In the genomic region with DNA sequence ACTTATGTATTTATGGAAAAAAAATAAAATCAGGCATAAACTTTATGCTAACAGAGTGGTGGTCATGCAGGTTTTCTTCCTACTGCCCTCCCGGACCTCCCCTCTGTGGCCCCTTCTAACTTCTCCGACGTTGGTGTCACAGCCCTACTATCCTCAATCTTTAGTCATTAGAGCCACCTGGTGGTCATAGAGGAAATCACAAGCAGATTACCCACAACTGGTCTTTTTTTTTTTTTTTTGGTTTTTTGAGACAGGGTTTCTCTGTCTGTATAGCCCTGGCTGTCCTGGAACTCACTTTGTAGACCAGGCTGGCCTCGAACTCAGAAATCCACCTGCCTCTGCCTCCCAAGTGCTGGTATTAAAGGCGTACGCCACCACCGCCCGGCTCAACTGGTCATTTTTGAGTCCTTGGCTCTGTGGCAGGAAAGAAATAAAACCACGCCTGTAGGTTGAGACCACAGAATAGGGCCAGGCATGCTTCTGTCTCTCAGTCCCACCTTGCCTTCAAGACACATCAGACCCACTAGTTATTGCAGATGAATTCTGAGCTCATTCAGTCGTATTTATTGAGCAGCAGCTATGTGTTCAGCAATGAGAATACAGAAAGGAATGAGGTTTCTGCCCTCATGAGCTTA, we compare ENCODE assay signal across 8 mouse cellular contexts. TPM values are rescaled to one million over a fixed set of nuclear protein-coding genes. Genes with fewer than 3 reads are reported as not detected.
A peak's percentile ranks its signal among the peaks of the same experiment; 100 is the strongest.
DNase-seq lines count a peak whose midpoint lies in the region; ATAC-seq and TF ChIP-seq lines count a peak whose summit lies in the region.
"Had no signal": no experiment of that assay in that cellular context is flagged by ENCODE, and none has a peak within 500 bp of the region (broad histone marks: within the 10 kb centered on the region; RNA-seq: fewer than 3 reads in every experiment).

No protein-coding gene starts in this region.

- H3K4me1 ChIP-seq in forebrain, embryonic 14.5 days (ENCODE audit: control insufficient read depth, insufficient read depth, low read length): peaks cover 3% of the 10 kb centered on the region
- peaks cover 12% of the 10 kb centered on the region; the same call in 1 of the 2 replicates for H3K4me1 ChIP-seq in kidney, adult 2 months (ENCODE audit: control insufficient read depth, insufficient read depth, low read length)
- H3K4me1 ChIP-seq in liver, embryonic 14.5 days (replicated peaks; ENCODE audit: control insufficient read depth in 2 of 2, insufficient read depth in 2 of 2, low read length in 1 of 2): peaks cover 0 to 3% of the 10 kb centered on the region in 2 experiments; a peak in 2 of 4 replicates

- peak; percentile 75 for DNase-seq in urinary bladder, postnatal 14 days (ENCODE audit: low spot score)
- no peak for DNase-seq in urinary bladder, postnatal 4 days (ENCODE audit: low spot score in 2 of 2)
- DNase-seq in c-Kit-positive CD71-positive TER-119-positive erythroid progenitor cells, embryonic 14.5 days (ENCODE audit: low spot score): peak; percentile 74
- DNase-seq in forebrain, embryonic 14.5 days (ENCODE audit: low spot score): peak; percentile 91
- peak; percentile 84 for DNase-seq in kidney, adult 2 months
- DNase-seq in liver, embryonic 14.5 days (ENCODE audit: low read depth in 3 of 3, low spot score in 3 of 3): peak in 2 of 3 experiments; percentile 60 to 66
- peak; percentile 92 for DNase-seq in retina, embryonic 14.5 days (ENCODE audit: low spot score)

- peak; percentile 51 for TF ChIP-seq CTCF in kidney, adult 2 months (conservative IDR thresholded peaks at IDR 0.05; ENCODE audit: insufficient read depth, insufficient read length, low read depth, low read length)
- TF ChIP-seq CTCF in liver, embryonic 14.5 days (IDR thresholded peaks at IDR 0.05; ENCODE audit: low read depth): peak; percentile 78

- H3K9ac ChIP-seq in forebrain, embryonic 14.5 days (ENCODE audit: low read length): no peak overlapping the region
- H3K9ac ChIP-seq in liver, embryonic 14.5 days (replicated peaks): no peak overlapping the region
- H3K9ac ChIP-seq: midbrain, embryonic 12.5 days had no signal

- H3K4me3 ChIP-seq in forebrain, embryonic 14.5 days (ENCODE audit: low read depth, low read length): no peak overlapping the region
- H3K4me3 ChIP-seq in kidney, adult 2 months (ENCODE audit: insufficient read depth, low read depth, low read length): no peak overlapping the region
- H3K4me3 ChIP-seq in liver, embryonic 14.5 days (ENCODE audit: insufficient read depth in 1 of 2, low read depth in 2 of 2, low read length in 2 of 2): no peak overlapping the region
- H3K4me3 ChIP-seq: midbrain, embryonic 12.5 days had no signal

- no peak overlapping the region for H3K27ac ChIP-seq in forebrain, embryonic 14.5 days (ENCODE audit: low read depth, low read length)
- H3K27ac ChIP-seq in kidney, adult 2 months (ENCODE audit: insufficient read depth, low read depth, low read length): no peak overlapping the region
- no peak overlapping the region for H3K27ac ChIP-seq in liver, embryonic 14.5 days
- H3K27ac ChIP-seq: midbrain, embryonic 12.5 days had no signal

- 46% methylated on average over 10 of the region's 10 CpGs for WGBS in forebrain, embryonic 14.5 days
- 48% methylated on average over 10 of the region's 10 CpGs for WGBS in kidney, adult 2 months
- 42% methylated on average over 10 of the region's 10 CpGs for WGBS in liver, embryonic 14.5 days (ENCODE audit: insufficient replicate concordance)

- no peak overlapping the region for H3K4me2 ChIP-seq in forebrain, embryonic 14.5 days (ENCODE audit: low read length)
- no peak overlapping the region for H3K4me2 ChIP-seq in liver, embryonic 14.5 days (ENCODE audit: low read depth)
- H3K4me2 ChIP-seq: midbrain, embryonic 12.5 days had no signal

- no peak for TF ChIP-seq EP300 in liver, embryonic 14.5 days (IDR thresholded peaks at IDR 0.05; ENCODE audit: low read depth)

- no peaks in the 10 kb centered on the region for H3K27me3 ChIP-seq in forebrain, embryonic 14.5 days (replicated peaks; ENCODE audit: control insufficient read depth, insufficient read depth, low read length)
- no peaks in the 10 kb centered on the region for H3K27me3 ChIP-seq in kidney, adult 2 months (replicated peaks; ENCODE audit: control insufficient read depth, insufficient read depth, low read length)
- H3K27me3 ChIP-seq in liver, embryonic 14.5 days (ENCODE audit: control insufficient read depth, insufficient read depth, low read length): no peaks in the 10 kb centered on the region
- H3K27me3 ChIP-seq: midbrain, embryonic 12.5 days had no signal

- TF ChIP-seq POLR2A in kidney, adult 2 months (IDR thresholded peaks at IDR 0.05; ENCODE audit: low read depth, low read length): no peak

- H3K9me3 ChIP-seq in forebrain, embryonic 14.5 days (replicated peaks; ENCODE audit: control insufficient read depth, low read length): no peaks in the 10 kb centered on the region
- no peaks in the 10 kb centered on the region for H3K9me3 ChIP-seq in liver, embryonic 14.5 days (ENCODE audit: control insufficient read depth, low read length)
- H3K9me3 ChIP-seq: midbrain, embryonic 12.5 days had no signal

- no peaks in the 10 kb centered on the region for H3K36me3 ChIP-seq in forebrain, embryonic 14.5 days (ENCODE audit: control insufficient read depth, insufficient read depth, low read length)
- no peaks in the 10 kb centered on the region for H3K36me3 ChIP-seq in kidney, adult 2 months (ENCODE audit: control insufficient read depth, insufficient read depth, low read length)
- no peaks in the 10 kb centered on the region for H3K36me3 ChIP-seq in liver, embryonic 14.5 days (replicated peaks; ENCODE audit: control insufficient read depth, insufficient read depth, low read depth)

- ATAC-seq in forebrain, embryonic 14.5 days: peak; percentile 41; the same call in 1 of the 2 replicates
- no peak for ATAC-seq in liver, embryonic 14.5 days (ENCODE audit: insufficient read depth)

RNA-seq across cellular contexts. Expression of a gene that starts 4.8 kb away (rescaled TPM):
- polyA plus RNA-seq in forebrain, embryonic 14.5 days (2014; fragmentation: Nextera tagmentation; extraction: Ambion mirVana): 106 and 142 TPM in 2 replicates
- polyA plus RNA-seq in kidney, adult 2 months (2012; rRNA removed): 251 and 317 TPM in 2 replicates
- polyA plus RNA-seq in liver, embryonic 14.5 days (2012; rRNA removed): 70.9 and 76.9 TPM in 2 replicates
- 120 and 127 TPM in 2 replicates for polyA plus RNA-seq in liver, embryonic 14.5 days (2014; fragmentation: Nextera tagmentation; extraction: Ambion mirVana)

RNA-seq across cellular contexts. Expression of a gene that starts 4.9 kb away (rescaled TPM):
- polyA plus RNA-seq in forebrain, embryonic 14.5 days (2014; fragmentation: Nextera tagmentation; extraction: Ambion mirVana): 31.1 and 36.4 TPM in 2 replicates
- 26.6 and 27.9 TPM in 2 replicates for polyA plus RNA-seq in kidney, adult 2 months (2012; rRNA removed)
- polyA plus RNA-seq in liver, embryonic 14.5 days (2012; rRNA removed): 4.8 and 8.3 TPM in 2 replicates
- 6.2 and 7.3 TPM in 2 replicates for polyA plus RNA-seq in liver, embryonic 14.5 days (2014; fragmentation: Nextera tagmentation; extraction: Ambion mirVana)

RNA-seq across cellular contexts. Expression of a gene that starts 7.5 kb away (rescaled TPM):
- polyA plus RNA-seq in forebrain, embryonic 14.5 days (2014; fragmentation: Nextera tagmentation; extraction: Ambion mirVana): 4.7 and 5.7 TPM in 2 replicates
- polyA plus RNA-seq in kidney, adult 2 months (2012; rRNA removed): 25.4 and 25.8 TPM in 2 replicates
- 3.7 and 5.3 TPM in 2 replicates for polyA plus RNA-seq in liver, embryonic 14.5 days (2012; rRNA removed)
- 4.6 TPM in 2 replicates for polyA plus RNA-seq in liver, embryonic 14.5 days (2014; fragmentation: Nextera tagmentation; extraction: Ambion mirVana)

RNA-seq across cellular contexts. Expression of a gene that starts 21.3 kb away (rescaled TPM):
- 70.3 and 77.3 TPM in 2 replicates for polyA plus RNA-seq in forebrain, embryonic 14.5 days (2014; fragmentation: Nextera tagmentation; extraction: Ambion mirVana)
- polyA plus RNA-seq in kidney, adult 2 months (2012; rRNA removed): 168 and 175 TPM in 2 replicates
- 13.7 and 14.3 TPM in 2 replicates for polyA plus RNA-seq in liver, embryonic 14.5 days (2012; rRNA removed)
- 1.9 and 2.4 TPM in 2 replicates for polyA plus RNA-seq in liver, embryonic 14.5 days (2014; fragmentation: Nextera tagmentation; extraction: Ambion mirVana)

RNA-seq across cellular contexts. Expression of a gene that starts 23.0 kb away (rescaled TPM):
- polyA plus RNA-seq in forebrain, embryonic 14.5 days (2014; fragmentation: Nextera tagmentation; extraction: Ambion mirVana): 28.7 and 38.2 TPM in 2 replicates
- polyA plus RNA-seq in kidney, adult 2 months (2012; rRNA removed): 8.8 and 10.5 TPM in 2 replicates
- 1.1 and 1.4 TPM in 2 replicates for polyA plus RNA-seq in liver, embryonic 14.5 days (2012; rRNA removed)
- 2.9 TPM in 2 replicates for polyA plus RNA-seq in liver, embryonic 14.5 days (2014; fragmentation: Nextera tagmentation; extraction: Ambion mirVana)

Comparison
In these comparisons a context has a peak if more than half of its experiments do, and no peak if none do; other contexts are left out.
1. DNase-seq: peak in urinary bladder, postnatal 14 days (single experiment), c-Kit-positive CD71-positive TER-119-positive erythroid progenitor cells, embryonic 14.5 days (single experiment), forebrain, embryonic 14.5 days (single experiment), kidney, adult 2 months (single experiment), liver, embryonic 14.5 days (2 of 3) and retina, embryonic 14.5 days (single experiment); none in urinary bladder, postnatal 4 days (0 of 2).